Mouse (Mus musculus) limb, embryonic 14.5 days (tissue): ENCODE results near the gene Atp5mpl. TPM values are rescaled to one million over a fixed set of nuclear protein-coding genes. Genes with fewer than 3 reads are reported as not detected.

ENCODE experiments used
- ATAC-seq: fragments of 200-750 bp; cut with Nextera tagmentation; 2 replicates; pipeline ENCODE4 v1.8.0; 2017; ENCODE audit warnings: low read depth, moderate number of reproducible peaks, moderate TSS enrichment; ENCODE audit not compliant: low FRiP score
- DNase-seq: peaks from one replicate; pipeline ENCODE4 v3.0.0-alpha.2; 2015; ENCODE audit warnings: low spot score
- H3K27ac ChIP-seq: fragments of 300-500 bp; sonication (generic); replicated peaks from 2 replicates; pipeline ENCODE4 v1.5.1; 2014; ENCODE audit warnings: low read depth, mild to moderate bottlenecking, low read length, moderate library complexity, mixed read lengths
- H3K27me3 ChIP-seq: fragments of 300-500 bp; sonication (generic); 2 replicates; pipeline ENCODE4 v1.6.1; 2014; ENCODE audit warnings: low read length, mixed read lengths; ENCODE audit not compliant: control insufficient read depth, insufficient read depth
- H3K36me3 ChIP-seq: fragments of 300-500 bp; sonication (generic); 2 replicates; pipeline ENCODE4 v1.6.1; 2014; ENCODE audit warnings: mild to moderate bottlenecking, low read length, moderate library complexity, mixed read lengths; ENCODE audit not compliant: control insufficient read depth, insufficient read depth
- H3K4me1 ChIP-seq: fragments of 300-500 bp; sonication (generic); 2 replicates; pipeline ENCODE4 v1.6.1; 2014; ENCODE audit warnings: antibody characterized with exemption, low read length, mixed read lengths; ENCODE audit not compliant: control insufficient read depth, insufficient read depth
- H3K4me2 ChIP-seq: fragments of 300-500 bp; sonication (generic); replicated peaks from 2 replicates; pipeline ENCODE4 v1.6.1; 2014; ENCODE audit warnings: low read depth, mild to moderate bottlenecking, low read length, moderate library complexity; ENCODE audit not compliant: severe bottlenecking
- H3K4me3 ChIP-seq: fragments of 300-500 bp; sonication (generic); replicated peaks from 2 replicates; pipeline ENCODE4 v1.5.1; 2014; ENCODE audit warnings: low read length
- H3K9ac ChIP-seq: fragments of 300-500 bp; sonication (generic); 2 replicates; pipeline ENCODE4 v1.6.1; 2014; ENCODE audit warnings: mild to moderate bottlenecking, low read depth, low read length, moderate library complexity; ENCODE audit not compliant: severe bottlenecking
- H3K9me3 ChIP-seq: fragments of 300-500 bp; sonication (generic); 2 replicates; pipeline ENCODE4 v1.6.1; 2016; ENCODE audit warnings: low read length; ENCODE audit not compliant: control insufficient read depth
- POLR2A ChIP-seq: fragments of 200-500 bp; IDR thresholded peaks from 2 replicates; pipeline ENCODE4 v1.8.0; 2012; ENCODE audit warnings: inconsistent platforms, mild to moderate bottlenecking, moderate library complexity, borderline replicate concordance; ENCODE audit not compliant: insufficient read depth, insufficient read length; ENCODE audit errors: extremely low read depth
- WGBS: fragments of 180-500 bp; shearing (Covaris S2); extraction: QIAGEN DNeasy Blood & Tissue Kit; methylation state at CpG from one replicate; pipeline ENCODE4 v1.1.7; 2014; 5-methylcytosine and 5-hydroxymethylcytosine counted together
- polyA plus RNA-seq, 2 experiments: library from polyadenylated mRNA; depleted of rRNA in 1 of 2; stranded (reverse) in 1 of 2; unstranded in 1 of 2; fragments of >200 nt; fragmentation: Nextera tagmentation in 1 of 2; extraction: Ambion mirVana in 1 of 2; gene quantifications; 2 replicates each; pipeline versions ENCODE4 v1.2.1 to v1.2.3; 2012 to 2014

The Atp5mpl gene
- polyA plus RNA-seq, 2 experiments, result 174 to 677 TPM

GRCm38 (mm10) chr12:111931411-111932025 is 35.3 kb downstream of the Atp5mpl start:
- Histone ChIP-seq H3K27ac (no peak overlapping the region), H3K9me3 (no peaks in the 10 kb centered on the region), H3K4me1 (peaks cover 26% of the 10 kb centered on the region), H3K4me3 (no peak overlapping the region), H3K4me2 (no peak overlapping the region), H3K36me3 (no peaks in the 10 kb centered on the region), H3K27me3 (no peaks in the 10 kb centered on the region), H3K9ac (no peak overlapping the region)
- DNase-seq (no peak), ATAC-seq (no peak)
- WGBS, result 95% methylated on average over 9 of the region's 9 CpGs
- no peak for TF ChIP-seq POLR2A

GRCm38 (mm10) chr12:111928411-111928966 is 38.3 kb downstream of the Atp5mpl start:
- no peaks in the 10 kb centered on the region for H3K27me3 ChIP-seq
- no peak overlapping the region for H3K4me3 ChIP-seq
- no peaks in the 10 kb centered on the region for H3K9me3 ChIP-seq
- 77% methylated on average over 18 of the region's 18 CpGs for WGBS
- no peak for TF ChIP-seq POLR2A
- H3K9ac ChIP-seq, result no peak overlapping the region
- H3K27ac ChIP-seq, result no peak overlapping the region
- peaks cover 20% of the 10 kb centered on the region for H3K4me1 ChIP-seq
- H3K36me3 ChIP-seq, result no peaks in the 10 kb centered on the region
- no peak for ATAC-seq
- peak; percentile 42 for DNase-seq
- no peak overlapping the region for H3K4me2 ChIP-seq

GRCm38 (mm10) chr12:111927338-111927737 is 39.4 kb downstream of the Atp5mpl start:
- Histone ChIP-seq H3K9me3 (no peaks in the 10 kb centered on the region), H3K27me3 (no peaks in the 10 kb centered on the region), H3K36me3 (no peaks in the 10 kb centered on the region), H3K4me3 (no peak overlapping the region), H3K4me2 (no peak overlapping the region), H3K27ac (no peak overlapping the region), H3K9ac (no peak overlapping the region), H3K4me1 (peaks cover 14% of the 10 kb centered on the region)
- no peak for TF ChIP-seq POLR2A
- no peak for DNase-seq
- ATAC-seq, result no peak
- WGBS, result 69% methylated on average over 1 of the region's 1 CpGs

GRCm38 (mm10) chr12:111923117-111923516 is 43.7 kb downstream of the Atp5mpl start:
- ATAC-seq (no peak), DNase-seq (no peak)
- 90% methylated on average over 6 of the region's 6 CpGs for WGBS
- H3K4me1 ChIP-seq, result peaks cover 9% of the 10 kb centered on the region; the same call in 1 of the 2 replicates
- H3K27ac ChIP-seq, result no peak overlapping the region
- no peak overlapping the region for H3K9ac ChIP-seq
- H3K27me3 ChIP-seq, result no peaks in the 10 kb centered on the region
- no peak for TF ChIP-seq POLR2A
- H3K9me3 ChIP-seq, result no peaks in the 10 kb centered on the region
- H3K36me3 ChIP-seq, result no peaks in the 10 kb centered on the region
- no peak overlapping the region for H3K4me2 ChIP-seq
- no peak overlapping the region for H3K4me3 ChIP-seq

- H3K4me2 ChIP-seq, result no peak overlapping the region
- WGBS, result 47% methylated on average over 9 of the region's 9 CpGs
- no peak overlapping the region for H3K27ac ChIP-seq
- no peak overlapping the region for H3K9ac ChIP-seq
- TF ChIP-seq POLR2A, result no peak
- no peak for ATAC-seq
- DNase-seq, result no peak
- H3K4me3 ChIP-seq, result no peak overlapping the region
- no peaks in the 10 kb centered on the region for H3K27me3 ChIP-seq
- no peaks in the 10 kb centered on the region for H3K36me3 ChIP-seq
- H3K9me3 ChIP-seq, result no peaks in the 10 kb centered on the region
- peaks cover 16% of the 10 kb centered on the region for H3K4me1 ChIP-seq
Measured at GRCm38 (mm10) chr12:111920046-111920445, 46.7 kb downstream of the Atp5mpl start.
